Mouse (Mus musculus) urinary bladder, postnatal 25 days (tissue): ENCODE measurements around the gene Gpr183.

Experiments
- DNase-seq: peaks from one replicate; pipeline ENCODE4 v3.0.0; 2022; ENCODE audit warnings: low spot score

Gpr183 gene

DNA sequence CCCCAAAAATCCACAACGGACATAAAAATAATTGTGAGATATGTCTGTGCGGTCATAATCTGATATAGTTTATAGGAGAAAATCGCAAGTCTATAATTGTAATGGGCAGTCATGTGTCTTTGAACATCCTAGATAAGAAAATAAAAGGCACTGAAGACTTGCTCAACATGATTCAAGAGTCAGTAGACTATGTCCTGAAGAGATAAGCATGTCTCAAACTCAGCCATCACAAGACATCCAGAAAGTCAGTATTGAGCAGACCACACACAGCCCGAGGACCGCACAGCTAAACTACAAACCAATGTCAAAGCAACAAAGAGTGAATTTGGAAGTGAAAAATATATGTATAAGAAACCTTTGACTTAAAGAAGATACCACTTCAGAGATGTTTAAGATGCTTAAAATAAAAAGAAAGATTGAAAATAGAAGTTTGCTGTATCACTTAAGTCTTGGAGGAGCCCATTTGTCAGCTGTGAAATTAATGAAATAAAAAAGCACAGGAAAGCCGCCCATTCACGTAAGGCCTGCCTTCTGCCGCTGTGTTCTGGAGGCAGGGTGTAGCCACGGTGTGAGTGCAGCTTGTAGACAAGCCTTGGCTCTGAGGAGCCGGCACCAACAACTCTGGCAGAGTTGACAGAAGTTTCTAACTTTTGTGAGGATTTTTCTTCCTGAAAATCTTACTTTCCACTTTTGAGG is 7.7 kb downstream of the Gpr183 start:
- no peak for DNase-seq

DNA sequence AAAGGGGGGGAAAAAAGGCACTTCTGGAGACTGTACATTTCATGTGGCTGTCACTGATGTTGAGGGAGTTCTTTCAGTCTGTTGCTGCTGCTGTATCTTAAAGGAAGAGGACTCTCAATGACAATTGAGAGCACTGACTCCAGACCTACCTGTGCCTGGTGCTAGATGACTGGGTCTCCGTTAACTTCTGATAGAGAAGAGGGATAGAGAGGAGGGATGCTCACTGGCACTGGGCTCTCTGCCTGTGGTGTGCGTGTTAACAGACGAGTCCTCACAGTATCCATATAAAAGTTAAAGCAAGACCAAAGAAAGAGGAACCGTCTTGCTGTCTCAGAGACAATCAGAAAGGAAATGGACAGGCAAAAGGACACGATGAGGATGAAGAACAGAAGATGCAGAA is 8.7 kb downstream of the Gpr183 start:
- no peak for DNase-seq

DNA sequence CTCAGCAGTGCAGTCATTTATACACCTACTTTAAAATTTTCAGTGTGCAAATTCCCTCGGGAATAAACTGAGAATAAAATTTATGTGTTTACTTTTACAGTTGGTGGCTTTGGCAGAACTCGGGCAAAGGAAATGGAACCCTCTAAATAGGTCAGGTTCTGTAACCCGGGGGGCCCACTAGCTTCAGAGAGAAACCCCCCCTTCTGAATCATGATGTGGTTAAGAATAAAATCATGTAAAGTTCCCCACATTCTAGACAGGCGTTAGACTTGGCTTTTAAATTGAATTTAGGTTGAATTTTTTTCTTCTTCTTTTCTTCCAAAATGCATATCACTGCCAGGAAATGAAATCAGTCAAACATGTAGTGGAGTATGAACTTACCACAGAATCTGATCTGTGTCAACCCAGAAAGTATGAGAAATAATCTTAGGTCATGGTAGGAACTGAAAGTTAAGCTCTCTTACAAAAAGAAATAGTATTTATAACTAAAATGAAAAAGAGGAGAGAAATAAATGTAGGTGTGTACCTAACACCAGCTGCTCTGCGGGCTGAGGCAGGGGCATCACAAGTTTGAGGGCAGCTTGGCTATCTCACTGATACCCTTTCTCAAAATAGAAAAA is 9.7 kb downstream of the Gpr183 start:
- no peak for DNase-seq

DNA sequence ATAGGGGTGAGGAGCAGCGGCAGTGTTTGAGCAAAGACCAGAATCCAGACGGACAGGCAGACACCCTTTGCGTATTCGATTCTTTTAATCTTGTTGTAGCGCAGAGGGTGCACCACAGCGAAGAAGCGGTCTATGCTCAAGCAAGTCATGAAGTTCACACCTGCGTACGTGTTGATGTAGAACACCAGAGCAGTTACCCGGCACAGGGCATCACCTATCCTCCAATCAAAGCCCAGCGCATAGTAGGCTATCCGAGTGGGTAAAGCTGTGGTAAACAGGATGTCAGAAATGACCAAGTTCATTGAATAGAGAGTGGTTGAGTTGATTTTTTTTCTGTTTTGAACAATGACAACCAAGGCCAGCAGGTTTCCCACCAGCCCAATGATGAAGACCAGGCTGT is 10.4 kb downstream of the Gpr183 start:
- DNase-seq: no peak

DNA sequence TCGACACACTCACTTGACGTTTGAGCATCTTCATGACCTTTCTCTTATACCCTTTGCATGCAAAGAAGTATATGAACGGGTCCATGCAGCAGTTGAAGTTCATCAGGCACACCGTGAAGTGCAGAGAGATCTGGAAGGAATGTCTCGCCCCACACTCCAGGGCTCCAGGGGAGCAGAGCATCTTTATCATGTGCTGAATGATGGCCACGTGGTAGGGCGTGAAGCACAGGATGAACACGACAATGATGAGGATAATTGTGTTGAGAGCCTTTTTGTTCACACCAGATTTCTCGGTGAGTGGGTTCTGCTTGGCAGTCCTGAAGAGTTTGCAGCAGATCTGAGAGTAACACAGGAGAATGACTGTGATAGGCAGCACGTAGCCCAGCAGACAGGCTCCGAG is 10.9 kb downstream of the Gpr183 start:
- no peak for DNase-seq

DNA sequence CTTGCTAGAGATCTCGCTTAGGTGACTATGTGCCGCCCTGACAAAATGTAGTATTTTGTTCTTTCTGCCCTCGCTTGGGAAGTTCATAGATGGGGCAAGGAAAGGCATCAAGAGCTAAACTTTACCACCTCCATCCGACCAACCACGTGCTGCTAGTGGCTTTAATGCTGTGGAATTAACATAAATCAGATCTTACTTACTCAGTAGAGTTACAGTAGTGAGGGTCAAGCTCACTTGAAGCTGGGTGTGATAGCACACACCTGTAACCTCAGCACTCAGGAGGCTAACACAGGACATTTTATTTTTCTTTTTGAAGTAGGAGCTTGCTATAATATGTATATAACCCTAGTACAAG is 13.0 kb downstream of the Gpr183 start:
- DNase-seq: no peak

DNA sequence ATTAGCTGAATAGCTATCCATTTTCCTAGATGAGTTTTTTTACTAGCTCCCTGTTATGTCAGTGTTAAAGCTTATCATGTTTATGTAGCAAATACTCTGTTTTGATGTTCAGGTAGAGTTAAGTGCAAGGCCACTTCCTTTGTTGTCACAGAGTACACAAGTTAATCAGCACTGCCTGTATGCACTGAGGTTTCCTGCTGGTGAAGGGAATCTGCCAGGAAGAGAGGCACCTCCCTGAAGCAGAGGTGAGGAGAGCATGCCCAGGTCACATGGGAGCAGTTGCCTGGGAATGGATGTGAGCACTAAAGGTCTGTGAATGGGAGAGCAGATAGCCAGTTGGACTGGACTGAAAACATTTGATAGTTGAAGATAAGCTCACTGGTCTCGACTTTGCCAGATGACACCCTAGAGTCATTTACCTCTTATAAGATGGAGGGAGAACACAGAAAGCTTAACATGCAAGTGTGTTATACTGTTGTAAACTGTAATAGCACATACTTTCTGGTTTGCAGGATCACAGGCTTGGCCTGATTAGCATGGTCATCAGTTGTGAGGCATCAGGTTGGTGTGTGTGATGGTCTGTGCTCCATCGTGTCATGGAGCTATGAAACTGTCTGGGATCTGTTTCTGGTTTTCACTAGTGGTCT is 13.5 kb downstream of the Gpr183 start:
- DNase-seq: no peak

DNA sequence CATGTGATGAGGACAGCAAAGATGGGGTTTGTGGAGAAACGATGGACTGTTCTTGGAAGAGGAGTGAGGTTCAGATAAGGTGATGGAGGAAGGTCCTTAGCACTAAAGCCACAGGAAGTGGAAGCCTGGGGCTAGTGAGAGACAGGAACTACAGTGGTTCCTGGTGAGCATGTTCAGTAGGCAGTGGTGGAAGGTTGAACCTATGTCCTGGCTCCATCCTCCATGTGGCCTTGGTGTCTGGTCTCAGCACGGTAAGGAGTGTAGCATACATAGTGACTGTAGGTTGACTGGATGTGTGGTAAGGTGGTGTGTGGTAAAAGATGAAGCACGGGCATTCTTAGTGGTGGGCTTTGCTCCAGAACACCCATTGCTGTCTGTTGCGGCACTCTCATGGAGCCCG is 15.1 kb downstream of the Gpr183 start:
- DNase-seq: no peak

DNA sequence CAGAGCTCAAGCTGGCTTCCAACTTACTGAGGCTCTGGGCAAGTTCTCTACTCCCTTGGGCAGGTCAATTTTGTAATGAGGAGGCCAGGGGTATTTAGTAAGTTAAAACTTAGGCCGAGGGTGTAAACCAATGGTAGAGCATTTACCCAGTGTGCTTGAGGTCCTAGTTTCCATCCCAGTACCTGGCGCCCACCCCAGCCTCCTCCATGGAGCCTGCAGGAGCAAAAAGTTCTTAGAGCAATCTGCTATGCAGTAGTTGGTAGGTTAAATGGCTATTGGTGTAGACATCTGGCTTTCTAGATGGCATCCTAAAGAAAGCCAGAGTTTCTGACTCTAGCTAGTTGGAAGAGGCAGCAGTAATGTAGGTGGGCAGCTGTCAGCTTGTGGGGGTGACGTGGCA is 15.6 kb downstream of the Gpr183 start:
- DNase-seq: no peak

DNA sequence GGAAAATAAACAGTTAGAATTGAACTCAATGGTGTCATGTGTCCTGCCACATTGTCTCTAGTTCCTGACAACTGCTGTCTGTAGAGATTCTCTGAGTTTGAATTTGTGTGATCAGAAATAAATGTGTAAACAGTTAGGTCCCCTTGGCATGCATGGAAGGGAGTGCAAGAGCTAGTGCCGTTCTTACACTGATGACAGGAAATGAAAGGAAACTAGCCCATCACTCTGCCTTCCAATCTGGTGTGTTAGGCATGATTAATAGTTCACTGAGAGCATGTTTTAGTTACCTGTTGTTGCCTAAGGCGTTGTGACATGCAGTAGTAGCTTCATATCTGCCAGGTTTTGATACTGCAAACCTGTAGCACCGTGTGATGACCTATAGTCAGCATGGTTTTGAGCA is 17.0 kb downstream of the Gpr183 start:
- no peak for DNase-seq

DNA sequence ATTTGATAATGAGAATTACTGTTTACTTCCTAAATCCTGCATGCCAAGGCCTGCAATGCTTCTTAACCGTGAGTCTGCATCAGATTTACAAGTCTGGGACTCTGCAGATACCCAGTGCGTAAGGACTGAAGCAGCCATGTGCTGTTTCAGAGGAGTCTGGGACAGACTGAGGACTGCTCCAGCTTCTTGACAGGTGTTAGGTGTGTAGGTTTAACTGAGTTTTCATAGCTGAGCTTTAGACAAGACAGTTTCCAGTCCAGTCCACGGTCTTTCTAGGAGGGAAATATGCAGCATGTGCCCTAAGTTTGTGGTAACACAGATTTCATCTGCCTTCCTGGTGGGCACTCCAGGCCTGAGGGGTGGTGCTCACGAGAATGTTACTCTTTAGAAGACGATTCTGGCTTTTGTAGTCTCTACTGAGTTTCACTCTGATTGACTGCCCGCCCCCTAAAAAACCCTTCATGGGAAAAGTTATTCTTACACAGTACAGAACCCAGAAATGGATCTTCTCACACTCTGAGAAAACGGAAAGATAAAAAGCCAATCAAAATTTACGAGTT is 17.7 kb downstream of the Gpr183 start:
- DNase-seq: no peak

DNA sequence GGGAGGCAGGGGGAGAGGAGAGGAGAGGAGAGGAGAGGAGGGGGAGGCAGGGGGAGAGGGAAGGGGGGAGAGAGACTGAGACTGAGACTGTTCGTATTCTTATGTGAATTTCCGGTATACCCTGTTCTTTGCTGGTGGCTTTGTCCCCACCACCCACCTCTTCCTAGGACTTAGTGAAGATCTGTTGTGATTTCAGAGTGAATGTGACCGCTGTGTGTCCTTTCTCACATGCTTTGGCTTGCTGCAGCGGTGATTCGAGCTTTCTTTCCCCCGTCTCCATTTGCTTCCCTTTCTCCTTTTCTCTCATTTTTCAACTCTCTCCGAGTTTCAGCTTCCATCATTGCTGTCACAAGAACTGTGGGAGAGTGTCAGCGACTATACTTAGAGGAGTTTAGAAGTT is 18.3 kb downstream of the Gpr183 start:
- DNase-seq: no peak

DNA sequence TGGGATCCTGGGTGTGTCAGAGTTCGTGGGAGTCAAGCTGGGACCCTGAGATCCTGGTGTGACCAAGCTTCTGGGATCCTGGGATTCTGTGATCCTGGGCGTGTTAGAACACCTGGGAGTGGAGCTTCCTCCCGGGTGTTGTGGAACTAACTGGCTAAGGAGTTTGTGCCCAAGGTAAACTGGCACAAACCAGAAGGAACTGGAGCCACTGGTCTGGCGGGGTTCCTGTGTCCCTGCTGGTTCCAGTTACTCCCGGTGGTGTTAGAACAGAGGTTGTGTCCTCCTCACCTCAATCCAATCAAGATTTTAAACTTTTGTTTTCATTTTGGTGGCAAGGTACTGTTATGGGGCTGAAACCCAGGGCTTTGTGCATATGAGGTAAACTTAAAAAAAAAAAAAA is 18.9 kb downstream of the Gpr183 start:
- no peak for DNase-seq

DNA sequence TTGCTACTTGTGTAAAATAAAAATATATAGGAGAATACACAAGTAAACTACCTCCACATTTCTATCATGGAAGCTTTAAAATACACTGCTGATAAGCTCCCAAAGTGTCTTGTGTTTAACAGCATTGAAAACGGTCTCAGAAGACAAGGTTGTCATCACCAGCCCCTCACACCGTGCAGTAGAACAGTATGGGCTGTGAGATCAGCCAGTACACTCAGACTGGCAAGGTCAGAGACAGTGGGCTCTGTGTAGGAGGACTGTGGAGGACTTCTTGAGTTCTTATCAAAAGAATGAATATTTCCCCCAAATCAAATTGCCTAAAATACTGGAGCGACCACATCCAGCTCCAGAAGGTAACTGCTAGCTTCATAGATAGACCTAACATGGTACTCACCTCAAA is 25.4 kb downstream of the Gpr183 start:
- DNase-seq: no peak

DNA sequence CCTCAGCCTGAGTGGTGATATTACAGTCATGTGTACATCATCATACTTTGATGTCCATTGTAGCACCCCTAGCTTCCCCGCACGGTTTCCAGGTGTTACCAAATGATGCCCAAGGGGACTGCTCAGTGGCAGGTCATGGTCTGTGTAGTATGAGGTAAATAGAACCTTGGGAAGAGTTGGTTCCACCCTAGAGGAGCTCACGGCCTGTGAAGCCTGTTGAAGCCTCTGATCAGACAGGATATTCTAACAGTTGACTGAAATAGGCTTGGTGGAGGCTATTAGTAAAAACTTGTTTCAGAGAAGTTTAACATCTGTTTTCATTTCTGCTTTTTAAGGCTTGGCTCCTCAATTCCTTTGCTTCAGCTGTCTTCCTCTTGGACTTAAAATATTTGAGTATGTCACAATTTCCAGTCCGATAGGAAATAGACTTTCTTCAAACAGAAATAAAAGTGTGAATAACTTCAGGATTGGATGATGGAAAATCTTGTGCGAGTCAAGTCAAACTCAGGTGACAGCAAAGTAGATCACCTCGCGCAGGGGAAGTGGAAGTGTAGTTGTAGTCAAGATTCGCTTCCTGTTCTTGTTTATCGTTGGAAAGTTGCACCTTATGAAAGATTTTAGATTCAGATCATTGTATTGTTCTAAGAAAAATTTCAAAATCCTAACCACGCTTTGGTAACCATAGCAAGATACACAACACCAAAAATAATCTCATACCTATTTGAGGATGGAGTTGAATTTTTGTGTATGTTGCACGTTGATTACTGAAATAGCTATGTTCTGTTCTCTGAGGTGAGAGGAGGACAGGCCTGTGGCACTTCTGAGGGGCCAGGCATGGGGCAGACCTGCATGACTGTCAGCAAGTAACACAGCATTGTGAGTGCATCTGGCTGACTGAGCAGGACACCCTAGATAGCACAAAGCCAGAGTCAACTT is 26.5 kb downstream of the Gpr183 start:
- no peak for DNase-seq

DNA sequence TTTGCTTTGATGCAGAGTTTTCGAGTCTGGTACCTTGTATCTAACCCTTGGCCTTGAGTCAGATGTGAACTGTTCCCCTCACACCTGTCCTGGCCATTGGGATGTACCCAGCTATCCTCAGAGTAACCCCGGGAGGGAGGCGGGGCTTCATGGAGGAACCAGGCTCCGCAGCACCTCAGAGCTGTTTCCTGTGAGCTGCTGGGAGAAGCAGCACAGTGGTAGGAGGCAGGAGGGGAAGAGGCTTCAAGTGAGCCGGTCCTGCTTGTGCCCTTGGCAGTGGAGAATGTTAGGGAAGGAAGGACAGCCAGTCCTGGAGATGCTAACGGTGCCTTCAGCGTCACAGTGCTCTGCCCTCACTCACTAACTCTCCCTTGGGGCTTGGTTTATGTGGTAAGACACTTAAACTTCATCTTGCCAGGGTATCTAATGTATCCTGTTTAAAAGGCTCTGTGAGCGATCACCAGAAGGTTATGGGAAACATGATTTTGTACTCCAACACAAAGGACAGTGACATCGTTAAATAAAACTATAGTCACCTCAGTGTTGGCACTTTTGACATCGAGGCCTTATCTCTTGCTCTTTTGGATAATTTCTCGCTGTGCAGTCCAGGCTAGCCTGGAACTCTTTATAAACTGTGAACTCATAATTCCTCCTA is 27.3 kb downstream of the Gpr183 start:
- DNase-seq: no peak

DNA sequence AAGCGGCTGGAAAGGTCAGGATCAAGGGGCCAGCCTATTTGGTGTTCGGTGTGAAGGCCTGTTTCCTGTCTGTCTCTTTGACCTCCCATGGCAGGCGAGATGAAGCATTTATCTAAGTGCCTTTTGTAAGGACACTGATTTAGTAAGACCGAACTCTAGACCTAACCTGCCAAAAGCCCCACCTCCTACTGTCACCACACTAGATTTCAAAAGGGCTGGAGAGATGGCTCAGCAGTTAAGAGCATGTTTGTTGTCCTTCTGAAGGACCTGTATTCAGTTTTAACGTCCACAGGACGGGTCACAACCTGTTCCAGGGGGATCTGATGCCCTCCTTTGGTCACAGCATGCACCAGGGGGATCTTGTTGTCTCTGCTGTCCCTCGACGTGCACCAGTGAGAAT is 28.1 kb downstream of the Gpr183 start:
- no peak for DNase-seq

DNA sequence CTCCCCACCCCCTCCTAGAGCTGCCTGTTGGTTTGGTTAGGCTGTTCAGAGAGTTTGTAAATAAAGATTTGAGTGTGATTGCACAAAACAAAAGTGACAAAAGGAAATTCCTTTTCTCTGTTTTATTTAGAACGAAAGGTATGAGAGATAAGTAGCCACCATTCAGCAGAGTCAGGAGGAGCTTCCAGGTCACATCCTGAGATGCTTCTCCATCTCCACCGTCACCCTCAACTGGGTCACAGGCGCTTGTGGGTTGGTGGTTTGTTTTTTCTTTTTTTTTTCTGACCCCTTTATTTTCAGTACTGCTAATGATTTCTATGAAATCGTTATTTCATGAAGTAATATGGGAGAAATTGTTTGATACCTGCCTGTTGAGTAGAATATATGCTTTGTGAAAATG is 28.6 kb downstream of the Gpr183 start:
- DNase-seq: no peak

DNA sequence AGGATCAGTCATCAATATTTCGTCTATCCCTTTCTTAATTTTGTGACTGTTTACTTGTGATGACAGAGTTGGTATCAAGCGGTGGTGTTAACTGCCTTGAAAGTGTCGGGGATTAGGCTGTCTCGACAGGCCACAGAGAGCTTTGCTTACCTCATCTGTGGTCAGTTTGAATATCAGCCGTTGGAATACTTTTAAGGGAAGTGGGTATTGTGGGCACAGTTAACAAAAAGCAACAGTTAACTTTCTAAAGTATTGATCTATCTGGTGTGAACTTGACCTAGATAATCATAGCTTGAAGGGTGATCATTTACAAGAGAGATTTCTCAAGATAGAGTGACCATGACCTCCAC is 30.4 kb downstream of the Gpr183 start:
- no peak for DNase-seq

DNA sequence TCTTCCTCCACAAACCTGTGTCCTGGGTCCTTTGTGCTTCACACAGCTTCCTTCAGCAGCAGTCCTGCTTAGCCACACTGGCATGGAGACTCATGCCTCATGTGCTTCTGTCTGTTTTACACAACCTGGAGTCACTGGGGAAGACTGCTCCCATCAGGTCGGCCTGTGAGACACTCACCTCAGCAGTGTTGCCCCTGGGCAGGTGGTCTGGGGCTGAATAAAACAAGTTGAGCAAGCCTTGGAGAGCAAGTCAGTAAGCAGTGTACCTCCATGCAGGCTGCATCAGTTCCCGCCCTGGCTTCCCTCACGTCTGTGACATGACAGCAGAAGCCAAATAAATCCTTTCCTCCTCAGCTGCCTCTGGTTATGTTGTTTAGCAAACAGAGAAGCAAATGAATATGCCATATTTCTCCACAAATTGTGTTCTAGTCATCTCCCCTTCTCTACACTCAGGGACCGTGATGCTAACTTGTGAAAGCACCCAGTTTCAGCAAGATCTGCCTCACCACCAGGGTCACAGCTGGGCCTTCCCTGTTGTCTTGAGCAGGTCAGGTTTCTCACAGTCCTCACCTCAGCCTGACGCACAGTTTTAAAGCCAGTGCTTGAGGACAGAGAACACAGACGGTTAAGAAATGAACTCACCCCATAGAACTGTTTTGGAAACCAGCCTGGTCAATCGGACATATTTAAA is 30.9 kb downstream of the Gpr183 start:
- no peak for DNase-seq

DNA sequence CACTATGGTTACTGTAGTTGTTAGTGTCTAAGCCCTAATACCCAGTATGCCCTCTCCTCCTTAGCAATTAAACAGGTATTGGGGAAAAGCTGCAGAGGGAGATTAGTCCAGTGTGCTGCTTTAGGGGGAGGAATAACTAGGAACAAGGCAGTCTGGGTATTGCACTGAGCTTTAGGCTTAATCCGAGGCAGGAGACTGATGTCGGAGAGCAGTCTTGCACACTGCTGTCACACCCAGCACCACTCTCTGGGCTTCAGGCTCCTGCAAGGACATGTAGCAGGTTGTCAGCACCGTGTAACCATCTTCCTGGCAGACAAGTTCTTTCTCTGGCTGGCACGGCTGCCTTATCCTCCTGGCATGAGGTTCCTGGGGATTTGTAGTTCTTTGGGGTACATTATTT is 32.8 kb downstream of the Gpr183 start:
- no peak for DNase-seq
